Mouse (Mus musculus) heart, embryonic 10.5 days (tissue): ENCODE measurements around the gene Atg7. TPM values are rescaled to one million over a fixed set of nuclear protein-coding genes. Genes with fewer than 3 reads are reported as not detected.
A peak's percentile ranks its signal among the peaks of the same experiment; 100 is the strongest.

Experiments
- DNase-seq: peaks from one replicate; pipeline ENCODE4 v3.0.0-alpha.2; 2017; ENCODE audit warnings: low spot score
- H3K27ac ChIP-seq: fragments of 300-500 bp; sonication (generic); 2 replicates; pipeline ENCODE4 v1.5.1; 2016; ENCODE audit warnings: mild to moderate bottlenecking
- H3K27me3 ChIP-seq: fragments of 300-500 bp; sonication (generic); 2 replicates; pipeline ENCODE4 v1.6.1; 2016; ENCODE audit warnings: mild to moderate bottlenecking; ENCODE audit not compliant: poor library complexity, insufficient read depth, severe bottlenecking
- H3K36me3 ChIP-seq: fragments of 300-500 bp; sonication (generic); 2 replicates; pipeline ENCODE4 v1.6.1; 2016; ENCODE audit warnings: mild to moderate bottlenecking, moderate library complexity
- H3K4me1 ChIP-seq: fragments of 300-500 bp; sonication (generic); 2 replicates; pipeline ENCODE4 v1.6.1; 2016; ENCODE audit warnings: mild to moderate bottlenecking
- H3K4me3 ChIP-seq: fragments of 300-500 bp; sonication (generic); 2 replicates; pipeline ENCODE4 v1.5.1; 2016; ENCODE audit warnings: mild to moderate bottlenecking, moderate library complexity
- H3K9me3 ChIP-seq: fragments of 300-500 bp; sonication (generic); 2 replicates; pipeline ENCODE4 v1.6.1; 2016; ENCODE audit warnings: mild to moderate bottlenecking, moderate library complexity
- WGBS: fragments of 180-500 bp; shearing (Covaris S2); methylation state at CpG from one replicate; pipeline ENCODE4 v1.1.7; 2016; 5-methylcytosine and 5-hydroxymethylcytosine counted together
- polyA plus RNA-seq: library from polyadenylated mRNA; unstranded; fragments of >200 nt; fragmentation: Nextera tagmentation; extraction: Ambion mirVana; gene quantifications from 2 replicates; pipeline ENCODE4 v1.2.1, GENCODE M21; 2016

Gene Atg7
- polyA plus RNA-seq, 1 experiment from 2014 or later = 18.7 TPM

DNA sequence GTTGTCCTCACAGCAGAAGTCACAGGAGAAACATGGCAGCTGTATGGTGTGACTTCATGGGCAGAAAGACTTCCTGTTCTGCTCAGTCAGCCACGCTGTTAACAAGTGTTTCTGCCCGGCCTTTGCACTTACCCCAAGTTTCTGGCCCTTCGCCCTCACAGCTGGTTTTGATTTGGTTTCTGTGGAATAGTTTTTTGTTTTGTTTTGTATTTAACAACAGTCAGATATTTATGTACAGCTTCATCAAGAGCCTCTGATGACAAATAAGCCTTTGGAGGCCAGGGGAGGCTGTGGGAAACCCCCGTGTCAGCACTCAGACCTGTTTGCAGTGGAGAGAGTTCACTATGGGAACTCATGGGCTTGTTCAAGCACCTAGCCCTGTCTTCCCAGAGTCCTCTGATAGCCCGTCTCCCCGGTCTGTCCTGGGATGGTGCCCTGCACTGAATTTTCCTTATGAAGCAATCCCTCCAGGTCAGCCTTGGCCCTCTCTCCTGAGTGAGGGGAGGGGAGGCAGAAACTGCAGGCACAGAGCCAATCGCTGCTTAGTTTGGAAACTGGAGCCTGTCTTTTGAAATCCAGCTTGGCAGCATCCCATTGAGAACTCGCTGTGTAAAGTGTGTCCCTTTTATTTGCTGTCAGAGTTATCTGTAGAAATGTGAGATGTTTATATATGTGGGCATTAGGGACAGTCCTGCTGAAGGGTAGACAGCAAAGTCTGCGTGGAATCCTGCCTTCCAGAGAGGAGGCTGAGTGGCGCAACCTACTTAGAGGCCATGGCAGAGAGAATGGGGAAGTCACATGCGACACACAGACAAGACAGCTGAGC lies 138.7 kb downstream of the Atg7 start:
- 45% methylated on average over 11 of the region's 11 CpGs for WGBS
- H3K27ac ChIP-seq = peak overlapping the region; percentile 72
- H3K36me3 ChIP-seq = no peaks in the 10 kb centered on the region

GRCm38 (mm10) chr6:114782486-114782885 lies 139.6 kb downstream of the Atg7 start:
- H3K27ac ChIP-seq = no peak overlapping the region; the same call in 1 of the 2 replicates
- no peaks in the 10 kb centered on the region for H3K36me3 ChIP-seq
- no peak for DNase-seq
- H3K4me1 ChIP-seq = peaks cover 33% of the 10 kb centered on the region
- no peaks in the 10 kb centered on the region for H3K9me3 ChIP-seq
- H3K27me3 ChIP-seq = no peaks in the 10 kb centered on the region
- H3K4me3 ChIP-seq = no peak overlapping the region
- WGBS = 84% methylated on average over 7 of the region's 7 CpGs

More for the DNA sequence above, 138.7 kb downstream of the Atg7 start:
- Histone ChIP-seq H3K9me3 (no peaks in the 10 kb centered on the region), H3K4me3 (no peak overlapping the region), H3K4me1 (peaks cover 34% of the 10 kb centered on the region), H3K27me3 (no peaks in the 10 kb centered on the region)
- DNase-seq = no peak

DNA sequence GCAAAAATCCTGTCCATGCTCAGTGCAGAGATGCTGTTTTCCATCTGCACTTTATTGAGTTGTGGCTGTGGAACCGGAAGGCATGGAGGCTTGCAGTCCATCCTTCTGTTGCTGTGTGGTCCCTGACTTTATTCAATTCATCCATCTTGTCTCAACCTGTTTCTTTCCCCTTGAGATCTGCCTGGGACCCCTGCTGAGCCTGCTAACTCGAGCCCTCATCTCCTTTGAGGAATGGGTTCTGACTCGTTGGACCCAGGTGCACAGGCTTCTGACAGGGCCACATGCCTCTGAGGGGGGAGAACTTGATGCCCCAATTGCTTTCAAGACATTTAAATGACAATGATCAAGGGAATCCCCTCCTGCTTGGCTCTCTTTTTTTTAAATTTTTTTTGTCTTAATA lies 143.6 kb downstream of the Atg7 start:
- Histone ChIP-seq H3K4me3 (no peak overlapping the region), H3K4me1 (peaks cover 37% of the 10 kb centered on the region), H3K9me3 (no peaks in the 10 kb centered on the region), H3K36me3 (no peaks in the 10 kb centered on the region), H3K27ac (no peak overlapping the region), H3K27me3 (no peaks in the 10 kb centered on the region)
- no peak for DNase-seq
- WGBS = 49% methylated on average over 3 of the region's 3 CpGs

DNA sequence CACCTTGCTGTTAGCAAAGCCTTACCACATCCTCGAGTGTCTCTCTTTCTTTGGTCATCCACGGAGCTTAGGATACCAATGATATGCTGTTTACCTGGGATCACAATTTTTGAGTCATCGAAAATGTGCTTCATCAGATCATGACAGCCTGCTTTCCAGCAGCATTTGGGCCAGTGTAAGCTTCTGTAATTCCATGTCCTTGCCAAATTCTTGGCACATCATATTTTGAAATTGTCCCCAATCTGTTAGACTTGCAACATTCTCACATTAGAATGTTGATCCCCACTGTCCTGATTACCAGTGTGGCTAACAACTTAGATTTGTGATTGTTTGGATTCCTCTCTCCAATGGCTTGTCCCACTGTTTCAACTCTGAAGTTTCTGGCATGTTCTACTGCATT lies 144.7 kb downstream of the Atg7 start:
- Histone ChIP-seq H3K4me3 (no peak overlapping the region), H3K4me1 (peaks cover 28% of the 10 kb centered on the region), H3K27me3 (no peaks in the 10 kb centered on the region), H3K36me3 (no peaks in the 10 kb centered on the region), H3K27ac (no peak overlapping the region), H3K9me3 (no peaks in the 10 kb centered on the region)
- WGBS = 64% methylated on average over 3 of the region's 3 CpGs
- no peak for DNase-seq

GRCm38 (mm10) chr6:114788663-114789062 lies 145.8 kb downstream of the Atg7 start:
- Histone ChIP-seq H3K4me3 (no peak overlapping the region), H3K27me3 (no peaks in the 10 kb centered on the region), H3K27ac (no peak overlapping the region), H3K9me3 (no peaks in the 10 kb centered on the region), H3K4me1 (peaks cover 25% of the 10 kb centered on the region), H3K36me3 (no peaks in the 10 kb centered on the region)
- WGBS = 65% methylated on average over 4 of the region's 4 CpGs
- no peak for DNase-seq

- no peaks in the 10 kb centered on the region for H3K9me3 ChIP-seq
- DNase-seq = no peak
- no peak overlapping the region for H3K4me3 ChIP-seq
- 83% methylated on average over 2 of the region's 2 CpGs for WGBS
- no peaks in the 10 kb centered on the region; the same call in 1 of the 2 replicates for H3K27me3 ChIP-seq
- H3K4me1 ChIP-seq = peaks cover 25% of the 10 kb centered on the region
- no peak overlapping the region for H3K27ac ChIP-seq
- H3K36me3 ChIP-seq = no peaks in the 10 kb centered on the region
Observed at GRCm38 (mm10) chr6:114790084-114790483, 147.2 kb downstream of the Atg7 start.

DNA sequence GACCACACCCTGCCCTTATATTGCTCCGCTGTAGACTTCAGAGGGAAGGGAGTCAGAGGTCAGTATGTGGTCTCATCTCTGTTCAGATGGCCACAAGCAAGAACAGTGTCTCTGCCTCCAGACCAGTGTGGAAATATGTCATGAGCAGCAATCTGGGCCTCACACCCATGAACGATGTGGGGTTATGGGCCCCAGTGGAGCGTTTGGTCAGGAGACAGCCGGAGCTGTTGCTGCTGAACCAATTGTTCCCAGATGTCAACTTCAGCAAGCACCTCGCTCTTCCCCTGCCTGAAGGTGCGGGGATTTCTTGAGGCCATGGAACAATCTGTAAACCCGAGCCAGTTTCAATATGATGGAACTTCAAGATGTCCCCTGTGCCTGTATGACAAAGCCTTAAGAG lies 148.0 kb downstream of the Atg7 start:
- no peak for DNase-seq
- H3K27ac ChIP-seq = no peak overlapping the region
- peaks cover 25% of the 10 kb centered on the region for H3K4me1 ChIP-seq
- no peaks in the 10 kb centered on the region for H3K36me3 ChIP-seq
- no peak overlapping the region for H3K4me3 ChIP-seq
- 81% methylated on average over 7 of the region's 7 CpGs for WGBS
- no peaks in the 10 kb centered on the region; the same call in 1 of the 2 replicates for H3K27me3 ChIP-seq
- H3K9me3 ChIP-seq = no peaks in the 10 kb centered on the region

GRCm38 (mm10) chr6:114791846-114792245 lies 148.9 kb downstream of the Atg7 start:
- H3K4me3 ChIP-seq = no peak overlapping the region
- H3K4me1 ChIP-seq = peaks cover 25% of the 10 kb centered on the region
- no peak for DNase-seq
- H3K36me3 ChIP-seq = no peaks in the 10 kb centered on the region
- no peaks in the 10 kb centered on the region for H3K9me3 ChIP-seq
- no peaks in the 10 kb centered on the region; the same call in 1 of the 2 replicates for H3K27me3 ChIP-seq
- 86% methylated on average over 4 of the region's 4 CpGs for WGBS
- no peak overlapping the region for H3K27ac ChIP-seq

DNA sequence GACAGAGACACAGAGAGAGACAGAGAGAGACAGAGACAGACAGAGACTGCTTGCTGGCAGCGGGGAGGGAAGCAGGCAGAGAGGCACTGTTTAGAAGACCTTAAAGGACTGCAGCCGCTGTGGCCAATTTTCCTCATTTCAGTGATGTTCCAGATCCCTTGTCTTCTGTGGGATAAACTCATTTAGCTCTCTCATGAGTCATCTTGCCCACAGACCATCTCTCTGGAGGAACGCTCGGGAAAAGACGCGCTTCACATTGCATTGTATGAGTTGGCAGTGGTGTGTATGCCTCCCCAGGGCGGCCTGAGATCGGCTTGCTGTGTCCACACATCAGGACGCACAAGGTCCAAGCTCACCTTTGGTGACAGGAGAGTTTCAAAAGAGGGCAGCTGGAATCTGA lies 151.8 kb downstream of the Atg7 start:
- DNase-seq = no peak
- no peak overlapping the region for H3K27ac ChIP-seq
- no peaks in the 10 kb centered on the region for H3K9me3 ChIP-seq
- H3K4me1 ChIP-seq = peaks cover 25% of the 10 kb centered on the region
- H3K27me3 ChIP-seq = no peaks in the 10 kb centered on the region; the same call in 1 of the 2 replicates
- no peaks in the 10 kb centered on the region for H3K36me3 ChIP-seq
- WGBS = 93% methylated on average over 9 of the region's 9 CpGs
- H3K4me3 ChIP-seq = no peak overlapping the region

GRCm38 (mm10) chr6:114795706-114796325 lies 152.9 kb downstream of the Atg7 start:
- 76% methylated on average over 7 of the region's 7 CpGs for WGBS
- Histone ChIP-seq H3K27me3 (no peaks in the 10 kb centered on the region; the same call in 1 of the 2 replicates), H3K4me1 (peaks cover 35% of the 10 kb centered on the region), H3K36me3 (no peaks in the 10 kb centered on the region), H3K9me3 (no peaks in the 10 kb centered on the region), H3K27ac (no peak overlapping the region), H3K4me3 (no peak overlapping the region)
- no peak for DNase-seq

DNA sequence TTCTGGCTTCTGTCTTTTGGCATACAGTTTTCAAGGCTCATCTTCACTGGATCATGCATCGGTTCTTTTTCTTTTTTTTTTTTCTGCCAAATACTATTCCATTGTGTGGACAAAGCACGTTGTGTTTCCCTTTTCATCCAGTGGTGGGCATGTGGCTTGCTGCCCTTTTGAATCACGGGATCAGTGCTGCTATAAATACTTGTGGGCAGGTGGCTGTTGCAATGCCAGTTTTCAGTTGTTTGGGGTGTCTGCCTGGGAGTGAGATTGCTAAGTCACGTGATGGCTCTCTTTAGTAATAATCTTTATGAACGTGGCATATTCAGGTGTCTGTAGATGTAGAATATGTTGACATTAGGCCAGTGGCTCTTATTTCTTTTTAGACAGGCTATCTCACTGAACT lies 155.0 kb downstream of the Atg7 start:
- no peak overlapping the region for H3K4me3 ChIP-seq
- peaks cover 45% of the 10 kb centered on the region for H3K4me1 ChIP-seq
- H3K36me3 ChIP-seq = no peaks in the 10 kb centered on the region
- H3K27me3 ChIP-seq = peaks cover 10% of the 10 kb centered on the region
- no peak for DNase-seq
- 77% methylated on average over 5 of the region's 5 CpGs for WGBS
- H3K9me3 ChIP-seq = no peaks in the 10 kb centered on the region
- no peak overlapping the region for H3K27ac ChIP-seq

GRCm38 (mm10) chr6:114798715-114799114 lies 155.8 kb downstream of the Atg7 start:
- Histone ChIP-seq H3K27ac (no peak overlapping the region), H3K36me3 (no peaks in the 10 kb centered on the region), H3K27me3 (peaks cover 18% of the 10 kb centered on the region), H3K4me3 (no peak overlapping the region), H3K9me3 (no peaks in the 10 kb centered on the region), H3K4me1 (peaks cover 45% of the 10 kb centered on the region)
- WGBS = 50% methylated on average over 4 of the region's 4 CpGs
- no peak for DNase-seq

- H3K9me3 ChIP-seq = no peaks in the 10 kb centered on the region
- 21% methylated on average over 2 of the region's 2 CpGs for WGBS
- H3K4me3 ChIP-seq = no peak overlapping the region
- no peaks in the 10 kb centered on the region for H3K36me3 ChIP-seq
- H3K27me3 ChIP-seq = peaks cover 29% of the 10 kb centered on the region
- DNase-seq = no peak
- no peak overlapping the region for H3K27ac ChIP-seq
- peaks cover 50% of the 10 kb centered on the region for H3K4me1 ChIP-seq
Observed at GRCm38 (mm10) chr6:114800291-114800965, 157.5 kb downstream of the Atg7 start.
